Mouse (Mus musculus) left cerebral cortex, postnatal 4 days (tissue): ENCODE results near the gene Rpl13. TPM values are rescaled to one million over a fixed set of nuclear protein-coding genes. Genes with fewer than 3 reads are reported as not detected.
"Not testable (repeated sequence)": the region's sequence is repeated elsewhere in the genome, so short reads cannot be mapped to it uniquely, and the experiment has no call there.

Experiments
- DNase-seq: peaks from one replicate; pipeline ENCODE4 v3.0.0-alpha.2; 2022
- intact Hi-C: fragments of 180-260 bp; cut with DNase I; formaldehyde crosslinking; loops from one replicate; pipeline ENCODE4 v1.15.1; 2025
- total RNA-seq, 2 experiments: library from RNA; stranded (reverse); gene quantifications; 2 replicates each; pipeline ENCODE4 v1.2.3; 2021

The Rpl13 gene
- 100 to 1,000 TPM; 539 to 588 TPM for total RNA-seq

DNA sequence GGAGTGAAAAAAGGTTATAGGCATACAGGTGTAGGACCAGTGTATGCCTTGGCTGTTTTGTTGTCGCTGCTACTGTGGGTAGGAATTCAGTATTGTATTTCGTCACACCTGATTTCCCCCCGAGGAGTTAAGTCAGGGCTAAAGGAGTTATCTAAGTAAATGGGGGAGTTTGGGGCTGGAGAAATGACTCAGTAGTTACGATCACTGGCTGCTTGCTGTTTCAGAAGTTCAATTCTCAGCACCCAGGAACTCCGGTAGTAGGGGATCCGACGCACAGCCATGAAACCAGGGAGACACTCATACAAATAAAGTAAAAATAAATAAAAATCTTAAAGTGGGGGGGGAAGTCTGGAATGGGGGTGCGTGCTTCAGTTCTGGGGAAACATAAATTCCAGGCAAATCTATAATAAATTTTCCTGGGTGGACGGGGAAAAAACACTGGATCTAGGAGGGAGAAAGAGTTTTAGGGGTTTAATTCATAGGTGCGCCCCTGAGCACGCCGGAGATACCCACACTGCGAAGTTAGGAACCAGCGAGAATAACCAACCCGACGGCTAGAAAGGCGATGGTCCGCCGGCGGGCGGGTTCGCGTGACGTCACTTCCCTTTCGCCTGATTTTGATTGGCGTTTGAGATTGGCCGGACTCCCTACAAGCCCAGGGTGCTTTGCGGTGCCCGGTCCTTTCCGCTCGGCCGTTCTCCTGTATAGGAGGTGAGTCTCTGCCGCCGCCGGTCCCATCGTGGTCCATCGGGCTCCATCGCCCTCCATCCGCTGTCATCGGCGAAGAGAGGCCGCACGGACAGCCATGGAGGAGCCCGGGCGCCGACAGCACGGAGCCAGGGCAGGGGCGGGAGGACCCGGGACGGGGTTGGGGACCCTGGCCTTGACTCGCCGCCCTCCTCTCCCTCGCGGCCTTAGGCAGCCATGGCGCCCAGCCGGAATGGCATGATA, at the start of gene Rpl13:
Rpl13 (plus strand) TSS at position 616 of the 951 bp plus-strand sequence.
- DNase-seq, result peak; percentile 98
- intact Hi-C loops, result no loop called here

DNA sequence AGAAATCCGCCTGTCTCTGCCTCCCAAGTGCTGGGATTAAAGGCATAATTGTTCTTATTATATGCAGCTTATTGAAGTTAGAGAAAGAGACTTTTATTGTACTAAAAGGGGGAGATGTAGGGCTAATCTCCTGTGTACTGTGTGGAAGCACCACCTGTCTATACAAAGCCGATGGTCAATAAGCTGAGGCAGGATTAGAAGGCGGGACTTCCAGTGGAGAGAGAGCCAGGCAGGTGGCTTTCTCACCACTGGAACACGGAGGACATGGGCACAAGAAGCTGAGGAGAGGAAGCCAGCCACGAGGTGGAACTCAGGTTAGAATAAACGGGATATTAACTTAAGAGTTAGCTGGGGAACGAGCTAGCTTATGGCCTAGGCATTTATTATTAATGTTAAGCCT, 39.4 kb upstream of the Rpl13 start, which contains the start of gene Spg7:
Spg7 (plus strand) TSS at position 222 of the 400 bp plus-strand sequence.
- intact Hi-C loops, result loop anchor here (5.0 kb wide), 1 partner anchor 155 kb away; no protein-coding TSS in a partner anchor
- no peak for DNase-seq

DNA sequence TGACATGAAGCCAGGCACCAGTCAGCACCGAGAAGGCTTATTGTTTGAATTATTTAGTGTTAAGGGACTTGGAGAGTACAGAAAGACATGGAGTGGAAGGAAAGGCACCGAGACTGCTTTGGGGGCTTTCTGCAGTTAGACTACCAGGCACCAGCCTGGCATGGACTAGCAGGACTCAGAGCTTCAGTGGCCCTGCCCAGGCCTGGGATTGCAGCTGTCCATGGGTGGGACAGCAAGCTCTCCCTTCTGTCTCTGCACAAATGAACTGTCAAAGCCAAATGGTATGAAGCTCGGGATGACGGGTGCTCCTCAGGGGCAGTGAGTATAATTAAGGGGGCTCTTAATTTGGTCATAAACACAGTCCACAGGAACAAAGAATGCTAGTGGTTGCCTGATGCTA, 38.1 kb upstream of the Rpl13 start:
- intact Hi-C loops, result loop anchor here (5.0 kb wide), 1 partner anchor 157 kb away; no protein-coding TSS in a partner anchor
- DNase-seq, result no peak

DNA sequence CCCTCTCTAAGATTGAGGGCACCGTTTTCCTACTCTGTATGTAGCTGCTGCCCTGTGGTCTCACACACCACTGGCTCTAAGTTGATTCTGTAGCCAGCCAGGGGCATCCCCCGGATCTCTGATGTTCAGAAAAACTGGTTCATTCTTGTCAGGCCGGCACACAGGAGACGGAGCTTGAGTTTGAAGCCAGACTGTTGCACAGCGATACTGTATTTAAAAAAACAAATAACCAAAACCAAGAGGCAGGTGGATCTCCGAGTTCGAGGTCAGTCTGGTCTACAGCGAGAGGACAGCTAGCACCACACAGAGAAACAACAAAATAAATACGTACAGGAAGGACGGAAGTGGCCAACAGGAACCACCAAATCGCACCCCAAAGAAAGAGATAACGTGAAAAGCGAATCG, 37.3 kb upstream of the Rpl13 start:
- no peak for DNase-seq
- intact Hi-C loops, result loop anchor here (5.0 kb wide), 1 partner anchor 158 kb away; no protein-coding TSS in a partner anchor

DNA sequence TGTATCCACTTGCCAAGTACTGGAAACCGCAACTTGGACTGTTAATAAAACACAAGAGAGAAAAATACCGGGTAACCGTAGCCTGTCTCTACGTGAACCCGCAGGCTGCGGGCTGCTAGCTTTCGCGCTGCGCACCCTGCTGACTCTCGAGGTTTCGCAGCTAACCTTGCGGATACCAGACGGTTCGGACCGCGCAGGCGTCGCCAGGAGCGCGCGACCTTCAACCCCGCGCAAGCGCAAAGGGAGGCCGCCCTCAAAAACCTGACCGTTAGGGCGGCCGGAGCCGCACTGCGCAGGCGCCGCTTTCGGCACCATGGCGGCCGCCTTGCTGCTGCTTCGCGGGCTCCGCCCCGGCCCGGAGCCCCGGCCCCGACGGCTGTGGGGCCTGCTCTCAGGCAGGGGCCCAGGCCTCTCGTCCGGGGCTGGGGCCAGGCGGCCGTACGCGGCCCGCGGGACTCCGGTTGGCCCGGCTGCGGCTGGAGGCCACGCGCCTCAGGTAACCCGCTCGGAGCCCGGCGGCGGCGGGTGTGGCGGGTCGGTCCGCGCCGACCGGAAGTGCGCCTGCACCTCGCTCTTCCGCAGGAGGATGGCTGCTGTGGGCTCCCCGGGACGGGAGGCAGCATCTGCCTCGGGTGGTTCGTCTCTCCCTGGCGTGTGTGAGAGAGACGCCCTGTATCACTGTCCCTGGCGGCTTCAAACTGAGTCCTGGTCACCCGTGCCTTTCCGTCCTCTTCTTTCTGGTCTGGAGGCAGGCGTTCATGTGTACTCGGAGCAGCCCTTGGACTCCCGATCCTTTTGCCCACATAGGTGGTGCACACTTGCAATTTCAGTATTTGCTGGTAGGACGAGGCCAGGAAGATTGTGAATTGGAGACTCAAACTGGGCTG, 36.7 kb upstream of the Rpl13 start:
- DNase-seq, result peak; percentile 98
- intact Hi-C loops, result no loop called here

DNA sequence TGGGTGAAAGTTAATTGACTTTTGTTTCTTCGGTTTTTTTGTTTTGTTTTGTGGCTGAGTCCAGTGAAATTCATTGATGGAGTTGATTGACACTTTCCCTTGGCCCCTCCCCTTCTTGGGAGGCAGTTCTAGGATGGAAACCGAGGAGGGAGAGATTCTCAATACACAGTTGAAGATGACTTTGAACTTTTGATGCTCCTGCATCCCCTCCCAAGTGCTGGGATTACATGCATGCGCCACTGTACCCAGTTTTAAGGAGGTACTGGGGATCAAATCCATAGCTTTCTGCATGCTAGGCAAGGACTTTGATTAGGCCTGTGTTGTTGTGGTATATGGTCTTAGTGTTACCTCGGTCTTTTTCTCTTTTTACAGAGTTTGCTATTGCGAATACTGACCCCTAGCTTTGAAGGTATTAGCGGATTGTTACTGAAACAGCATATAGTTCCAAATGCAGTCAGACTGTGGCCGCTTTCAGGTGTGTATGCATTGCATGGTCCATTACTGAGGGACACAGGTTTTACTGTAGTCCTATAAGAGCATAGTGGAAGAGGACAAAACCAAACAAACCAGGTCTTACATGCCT, 36.0 kb upstream of the Rpl13 start:
- no peak for DNase-seq
- intact Hi-C loops, result no loop called here

DNA sequence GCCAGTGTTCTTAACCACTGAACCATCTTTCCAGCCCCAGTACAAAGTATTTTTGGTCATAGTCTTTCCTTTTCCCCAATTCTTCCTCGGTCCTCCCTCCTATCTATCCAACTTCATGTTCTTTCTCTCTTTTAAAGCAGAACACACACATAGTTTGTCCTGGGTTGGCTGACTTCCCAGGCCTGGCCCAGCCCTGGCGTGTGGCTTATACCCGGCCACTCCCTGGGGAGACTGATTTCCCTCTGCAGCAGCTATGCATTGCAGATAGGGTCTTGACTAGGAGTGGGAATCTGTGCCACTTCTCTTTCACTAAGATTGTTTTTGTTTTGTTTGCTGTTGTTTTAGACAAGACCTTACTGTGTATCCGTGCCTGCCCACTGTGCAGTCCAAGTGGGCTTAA, 31.0 kb upstream of the Rpl13 start:
- intact Hi-C loops, result no loop called here
- peak; percentile 59 for DNase-seq

DNA sequence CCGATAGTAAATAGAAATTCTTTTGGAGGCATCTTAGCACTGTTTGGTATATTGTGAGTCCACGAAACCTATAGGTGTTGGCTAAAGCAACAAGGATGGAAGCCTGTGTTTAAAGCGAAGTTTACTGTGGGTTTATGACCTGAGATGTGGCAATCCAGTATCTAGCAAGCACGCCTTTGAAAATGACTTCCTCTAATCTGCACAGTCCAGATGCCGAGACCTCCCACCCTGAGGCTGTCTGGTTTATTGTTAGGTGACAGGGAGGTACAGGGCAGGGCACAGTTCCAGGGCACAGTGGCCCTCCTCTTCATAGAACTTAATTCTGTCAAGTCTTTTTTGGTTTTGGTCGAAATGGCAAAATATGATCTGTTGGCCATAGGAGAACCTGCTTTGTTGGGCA, 24.9 kb upstream of the Rpl13 start:
- intact Hi-C loops, result no loop called here
- no peak for DNase-seq

DNA sequence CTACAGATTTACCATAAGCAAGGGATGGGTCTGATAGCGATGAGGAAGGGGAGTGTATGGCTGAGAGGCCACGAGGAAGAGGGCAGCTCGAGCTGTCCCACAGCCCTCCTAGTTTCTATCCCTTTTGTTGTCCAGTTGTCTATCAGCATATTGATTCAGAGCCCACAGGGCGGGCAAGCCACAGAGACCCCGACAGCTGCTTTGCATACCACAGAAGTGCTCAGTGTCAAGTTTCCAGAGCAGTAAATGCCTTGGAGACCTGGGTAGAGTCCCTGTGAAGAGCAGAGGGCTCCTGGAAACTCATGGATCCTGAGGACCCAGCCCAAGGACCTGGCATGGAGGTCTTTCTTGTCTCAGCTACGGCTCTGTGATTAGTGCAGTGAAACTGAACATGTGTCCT, 19.2 kb upstream of the Rpl13 start:
- intact Hi-C loops, result no loop called here
- DNase-seq, result no peak

DNA sequence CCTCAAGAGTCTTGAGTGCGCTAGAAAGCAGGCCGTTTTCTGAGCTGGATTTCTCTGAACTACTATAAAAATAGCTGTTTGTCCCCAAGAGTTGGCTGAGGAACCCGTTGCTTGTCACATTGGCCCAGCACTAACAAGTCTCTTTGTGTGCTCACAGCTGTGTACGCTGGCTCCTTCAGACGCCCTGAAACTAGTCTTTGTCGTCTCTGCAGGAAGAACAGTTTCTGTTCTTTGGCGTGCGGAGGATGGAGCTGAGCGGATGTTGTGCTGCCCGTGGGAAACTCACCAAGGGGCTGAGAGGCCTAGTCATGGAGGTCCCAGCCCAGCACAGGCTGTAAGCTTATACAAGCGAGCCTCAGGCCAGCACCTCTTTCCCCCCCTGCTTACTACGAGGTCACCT, 18.5 kb upstream of the Rpl13 start:
- intact Hi-C loops, result no loop called here
- no peak for DNase-seq

DNA sequence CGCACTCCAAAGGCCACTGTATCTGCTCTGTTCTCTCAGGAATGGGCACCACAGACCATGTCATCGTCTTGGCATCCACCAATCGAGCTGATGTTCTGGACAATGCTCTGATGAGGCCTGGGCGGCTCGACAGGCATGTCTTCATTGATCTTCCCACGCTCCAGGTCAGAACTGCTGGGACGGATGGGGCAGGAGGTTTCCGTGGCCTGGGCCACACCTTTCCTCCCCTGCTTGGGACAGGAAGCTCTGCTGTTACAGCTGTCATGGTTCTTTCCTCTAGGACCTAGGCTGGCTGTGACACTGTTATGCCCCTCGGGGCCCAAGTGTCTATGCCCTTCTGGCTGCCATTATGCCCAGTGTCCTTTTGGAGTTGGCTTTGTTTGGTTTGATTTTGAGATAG, 14.9 kb upstream of the Rpl13 start:
- DNase-seq, result no peak
- intact Hi-C loops, result no loop called here

DNA sequence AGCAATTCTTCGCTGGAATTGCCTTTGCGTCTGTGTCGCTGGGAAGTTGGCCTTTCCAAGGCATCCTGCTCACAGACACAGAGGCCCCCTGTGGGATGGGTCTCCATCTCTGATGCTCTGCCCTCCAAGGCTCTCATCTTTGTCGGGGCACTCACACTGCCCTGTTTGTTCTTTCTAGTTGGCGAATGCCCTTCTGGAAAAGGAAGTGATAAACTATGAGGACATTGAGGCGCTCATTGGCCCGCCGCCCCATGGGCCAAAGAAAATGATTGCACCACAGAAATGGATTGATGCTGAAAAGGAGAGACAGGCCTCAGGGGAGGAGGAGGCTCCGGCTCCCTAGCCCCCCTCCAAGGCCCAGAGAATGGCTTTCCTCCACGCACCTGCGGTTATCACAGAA, 4.9 kb upstream of the Rpl13 start:
- peak; percentile 25 for DNase-seq
- intact Hi-C loops, result no loop called here

DNA sequence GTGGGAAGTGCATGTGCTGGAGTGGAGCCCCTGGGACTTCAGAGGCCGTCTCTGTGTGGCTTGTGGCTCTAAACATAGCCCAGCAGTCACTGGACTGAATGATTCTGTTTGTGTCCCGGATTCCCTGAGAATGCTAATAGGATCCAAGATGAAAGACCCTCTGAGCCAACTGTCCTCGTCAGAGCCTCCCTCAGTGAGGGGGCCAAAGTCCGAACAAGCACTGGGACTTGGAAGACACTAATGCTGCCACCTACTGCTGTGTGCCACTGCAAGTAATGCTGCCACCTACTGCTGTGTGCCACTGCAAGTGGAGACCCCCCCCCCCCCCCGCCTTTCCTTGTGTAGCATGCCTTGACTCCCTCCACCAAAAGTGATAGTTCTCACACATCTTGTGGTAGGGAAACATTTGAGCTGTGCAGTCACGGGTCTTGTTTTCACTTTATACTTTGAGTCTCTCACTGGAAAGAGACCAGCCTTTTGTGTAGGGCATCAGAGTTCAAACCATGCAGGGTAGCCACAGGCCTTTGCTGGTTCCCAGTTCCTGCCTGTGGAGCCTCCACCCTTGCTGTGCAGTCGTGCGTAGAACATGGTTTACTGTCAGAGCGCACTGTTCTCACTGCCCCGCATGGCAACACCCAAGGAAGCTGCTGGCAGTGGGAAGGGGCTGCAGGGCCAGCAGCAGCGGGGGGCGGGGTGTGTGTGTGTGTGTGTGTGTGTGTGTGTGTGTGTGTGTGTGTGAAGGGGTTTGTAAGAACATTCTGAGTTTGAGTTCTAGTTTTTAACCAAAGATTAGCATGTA, 4.2 kb upstream of the Rpl13 start:
- intact Hi-C loops, result no loop called here
- peak; percentile 41 for DNase-seq

DNA sequence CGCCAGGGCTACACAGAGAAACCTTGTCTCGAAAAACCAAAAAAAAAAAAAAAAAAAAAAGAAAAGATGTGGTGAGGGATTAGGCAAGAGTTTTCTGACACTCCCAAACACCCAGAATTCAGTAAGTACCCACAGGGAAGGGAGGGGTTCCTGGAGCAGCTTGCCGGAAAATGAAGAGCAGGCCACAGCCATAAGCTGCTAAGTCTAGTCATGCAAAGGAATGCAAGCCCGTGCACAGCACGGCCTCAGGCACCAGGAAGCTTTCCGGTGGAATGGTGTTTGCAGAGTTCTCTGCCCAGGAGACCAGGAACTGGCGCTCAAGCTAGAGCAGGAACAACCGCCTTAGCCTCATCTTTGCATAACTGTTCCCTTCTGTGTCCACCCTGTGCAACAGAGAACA, 1.9 kb upstream of the Rpl13 start:
- intact Hi-C loops, result no loop called here
- no peak for DNase-seq

DNA sequence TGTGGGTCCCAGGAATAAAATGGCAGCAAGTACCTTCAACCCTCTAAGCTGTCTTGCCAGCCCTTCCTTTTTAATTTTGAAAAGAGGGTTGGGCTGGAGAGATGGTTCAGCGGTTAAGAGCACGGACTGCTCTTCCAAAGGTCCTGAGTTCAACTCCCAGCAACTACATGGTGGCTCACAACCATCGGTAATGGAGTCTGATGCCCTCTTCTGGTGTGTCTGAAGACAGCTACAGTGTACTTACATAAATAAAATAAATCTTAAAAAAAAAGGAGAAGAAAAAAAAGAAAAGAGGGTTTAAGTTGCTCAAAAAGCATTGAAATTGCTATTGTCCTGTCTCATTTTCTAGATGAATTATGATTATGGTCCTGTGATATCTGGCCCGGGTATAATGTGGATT, 906 bp upstream of the Rpl13 start:
- intact Hi-C loops, result no loop called here
- no peak for DNase-seq

DNA sequence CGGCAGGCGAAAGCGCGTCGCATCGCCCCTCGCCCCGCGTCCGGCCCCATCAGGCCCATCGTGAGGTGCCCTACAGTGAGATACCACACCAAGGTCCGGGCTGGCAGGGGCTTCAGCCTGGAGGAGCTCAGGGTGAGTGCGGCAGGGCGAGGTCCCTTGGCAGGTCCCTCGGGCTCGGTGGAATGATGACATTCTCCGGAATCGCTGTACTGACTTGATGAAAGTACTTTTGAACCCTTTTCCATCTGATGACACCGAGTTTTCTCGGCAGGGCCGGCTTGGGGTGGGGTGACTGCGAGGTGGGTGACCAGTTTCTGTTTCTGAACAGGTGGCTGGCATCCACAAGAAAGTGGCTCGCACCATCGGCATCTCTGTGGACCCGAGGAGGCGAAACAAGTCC, 705 bp downstream of the Rpl13 start:
- intact Hi-C loops, DNase-seq: not testable (repeated sequence)

DNA sequence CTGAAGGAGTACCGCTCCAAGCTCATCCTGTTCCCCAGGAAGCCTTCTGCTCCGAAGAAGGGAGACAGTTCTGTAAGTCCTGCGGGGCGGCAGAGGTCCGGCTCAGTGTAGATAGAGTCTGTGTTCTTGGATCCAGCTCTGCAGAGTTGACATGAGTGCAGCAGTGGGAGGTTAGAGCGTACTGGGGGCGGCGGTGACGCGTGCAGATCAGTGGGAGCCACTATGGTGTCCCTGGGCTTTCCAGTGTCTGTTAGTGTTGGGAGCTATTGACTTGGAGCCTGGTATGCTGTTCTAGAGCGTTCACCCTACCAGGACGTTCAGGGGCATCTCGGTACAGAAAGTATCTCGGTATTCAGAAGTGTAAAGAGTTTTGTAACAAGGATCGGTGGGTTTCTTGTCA, 1.1 kb downstream of the Rpl13 start:
- no peak for DNase-seq
- intact Hi-C loops, result no loop called here

DNA sequence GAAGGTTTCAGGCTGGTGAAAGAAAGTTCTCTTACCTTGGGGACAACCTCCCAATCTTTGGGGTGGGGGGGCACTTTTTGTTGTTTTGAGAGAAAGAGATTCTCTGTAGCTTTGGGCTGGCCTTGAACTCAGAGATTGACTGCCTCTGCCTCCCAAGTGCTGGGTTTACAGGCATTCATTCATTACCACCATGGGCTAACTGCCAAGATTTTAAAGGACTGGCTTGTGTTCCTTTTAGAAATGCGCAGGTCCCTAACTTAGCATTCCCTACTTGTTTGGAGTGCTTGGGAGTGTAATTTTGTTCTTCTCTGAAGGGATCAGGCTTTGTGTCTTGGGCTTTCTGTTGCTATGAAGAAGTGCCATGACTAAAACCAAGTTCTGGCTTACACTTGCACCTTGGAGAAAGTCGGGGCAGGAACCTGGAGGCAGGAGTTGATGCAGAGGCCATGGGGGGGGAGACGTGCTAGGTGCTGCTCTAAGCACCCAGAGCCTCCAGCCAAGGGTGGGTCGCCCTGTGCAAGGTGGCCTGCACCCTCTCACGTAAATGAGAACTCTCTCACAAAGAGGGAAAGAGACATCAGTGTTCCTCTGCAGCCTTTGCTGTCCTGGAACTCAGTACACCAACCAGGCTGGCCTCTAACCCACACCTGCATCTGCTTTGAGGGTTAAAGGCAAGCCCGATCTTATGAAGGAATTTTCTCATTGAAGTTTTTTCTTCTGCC, 2.1 kb downstream of the Rpl13 start:
- intact Hi-C loops, result no loop called here
- no peak for DNase-seq

DNA sequence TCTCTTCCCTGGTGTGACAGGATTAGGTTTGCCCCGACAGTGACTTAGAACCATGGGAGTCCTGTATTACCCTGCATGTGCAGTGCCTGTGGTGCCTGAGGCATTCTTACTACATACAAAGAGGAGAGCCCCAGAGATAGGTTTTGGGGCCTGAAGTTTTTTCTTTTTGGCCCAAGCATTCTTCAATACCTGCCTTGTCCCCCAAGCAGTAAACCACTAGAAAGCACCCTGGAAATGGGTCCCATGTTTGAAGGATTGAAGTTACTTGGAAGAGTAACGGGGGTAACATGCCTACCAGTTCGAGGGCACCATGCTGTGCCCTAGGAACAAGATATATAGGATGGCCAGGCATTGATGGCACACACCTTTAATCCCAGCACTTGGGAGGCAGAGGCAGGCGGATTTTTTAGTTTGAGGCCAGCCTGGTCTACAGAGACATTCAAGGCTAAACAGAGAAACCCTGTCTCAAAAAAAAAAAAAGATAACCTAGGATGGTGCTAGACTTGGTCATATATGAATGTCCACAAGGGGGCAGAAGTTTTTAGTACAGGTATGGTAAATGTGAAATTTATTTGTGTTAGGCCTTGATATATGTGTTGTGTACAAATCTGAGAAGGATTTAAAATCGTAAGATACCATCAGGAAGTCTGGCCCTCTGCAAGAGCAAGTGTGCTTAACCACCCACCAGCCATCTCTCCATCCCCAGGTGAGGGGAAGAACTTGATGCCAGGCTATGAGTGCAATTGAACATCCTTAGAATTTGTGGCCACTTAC, 3.6 kb downstream of the Rpl13 start:
- no peak for DNase-seq
- intact Hi-C loops, result loop anchor here (5.0 kb wide), 1 partner anchor 97 kb away; no protein-coding TSS in a partner anchor
